Mouse (Mus musculus) right cerebral cortex, postnatal 4 days (tissue): ENCODE results near the gene Plpp3.
A peak's percentile ranks its signal among the peaks of the same experiment; 100 is the strongest.

ENCODE experiments used
- DNase-seq: peaks from one replicate; pipeline ENCODE4 v3.0.0-alpha.2; 2022

The Plpp3 gene

DNA sequence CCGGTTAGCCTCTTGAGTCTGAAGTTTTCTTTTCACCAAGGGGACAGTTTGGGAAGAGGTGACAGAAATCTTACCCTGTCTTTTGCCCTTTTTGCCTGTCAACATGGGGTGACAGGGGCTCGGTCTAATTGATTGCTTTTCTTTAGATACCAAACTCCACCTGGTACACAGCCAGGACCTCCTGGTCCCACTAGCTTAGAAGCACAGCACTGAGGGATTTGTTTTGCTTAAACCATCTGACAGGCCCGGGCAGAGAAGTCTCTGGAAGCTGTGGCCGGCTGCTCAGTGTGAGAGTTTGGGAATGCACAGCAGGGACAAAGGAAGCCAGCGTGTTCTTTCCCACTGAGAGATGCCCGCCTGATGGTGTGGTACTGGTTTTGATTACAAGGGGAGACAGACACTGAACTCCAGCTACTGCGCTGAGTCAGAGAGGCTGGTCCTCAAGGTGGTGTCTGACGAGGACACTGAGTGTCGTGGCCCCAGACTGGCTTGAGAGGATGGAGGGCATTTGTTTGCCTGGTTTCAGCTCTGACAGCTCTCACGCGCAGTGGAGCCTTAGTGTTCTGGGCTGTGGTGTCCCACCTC is 64.2 kb downstream of the Plpp3 start:
- no peak for DNase-seq

DNA sequence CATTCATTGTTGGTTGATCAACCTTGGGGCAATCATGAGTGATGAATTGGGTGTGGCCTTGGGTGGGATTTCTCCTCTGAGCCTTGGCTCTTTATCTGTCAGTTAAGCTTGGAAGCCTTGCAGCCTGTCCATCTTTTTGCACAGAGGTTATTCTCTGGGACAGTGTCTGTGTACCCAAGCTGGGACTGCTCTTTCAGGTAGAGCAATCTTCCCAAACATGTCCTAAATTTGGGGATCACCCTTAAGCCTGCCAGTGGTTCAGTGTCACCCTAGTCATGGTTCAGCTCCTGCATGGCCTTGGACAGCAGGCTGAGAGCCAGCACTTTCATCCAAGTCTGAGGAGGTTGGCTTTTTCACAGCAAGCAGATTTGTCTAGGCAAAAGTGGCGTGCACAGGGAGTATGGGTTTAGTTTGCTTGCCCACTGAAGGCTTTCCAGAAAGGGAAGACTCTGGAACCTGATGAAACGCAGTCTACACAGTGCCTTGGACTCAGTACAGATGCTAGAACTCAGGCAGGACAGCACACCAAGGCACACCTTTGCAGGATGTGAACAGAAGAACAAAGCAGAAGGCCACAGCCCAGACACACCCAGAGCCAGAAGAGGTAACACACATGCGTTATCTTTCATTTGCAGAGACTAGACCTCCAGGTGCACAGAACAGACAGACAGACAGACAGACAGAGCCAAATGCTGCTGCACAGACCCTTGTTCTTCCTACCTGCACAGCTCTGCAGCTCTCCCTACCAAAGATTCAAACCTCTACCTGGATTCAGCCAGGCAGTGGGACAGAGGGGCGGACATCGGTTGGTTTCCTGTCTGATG is 66.2 kb downstream of the Plpp3 start:
- DNase-seq = no peak

DNA sequence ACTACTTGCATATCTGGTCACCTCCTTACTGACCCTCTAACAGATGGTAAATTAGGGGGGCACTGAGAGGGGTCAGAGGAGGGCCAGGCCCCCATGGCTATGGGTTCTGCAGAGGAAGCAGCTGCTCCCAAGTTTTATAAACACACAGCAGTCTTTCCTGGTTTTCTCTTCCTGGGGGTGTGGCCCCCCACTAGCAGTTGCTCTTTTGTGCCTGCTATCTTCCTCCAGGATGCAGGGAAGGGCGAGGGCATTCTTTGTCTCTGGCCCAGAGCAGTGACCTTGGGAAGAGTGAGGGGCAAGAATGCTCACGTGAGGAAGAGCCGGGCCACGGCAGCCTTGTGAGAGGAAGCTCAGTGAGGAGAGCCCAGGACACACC is 66.8 kb downstream of the Plpp3 start:
- DNase-seq = no peak

DNA sequence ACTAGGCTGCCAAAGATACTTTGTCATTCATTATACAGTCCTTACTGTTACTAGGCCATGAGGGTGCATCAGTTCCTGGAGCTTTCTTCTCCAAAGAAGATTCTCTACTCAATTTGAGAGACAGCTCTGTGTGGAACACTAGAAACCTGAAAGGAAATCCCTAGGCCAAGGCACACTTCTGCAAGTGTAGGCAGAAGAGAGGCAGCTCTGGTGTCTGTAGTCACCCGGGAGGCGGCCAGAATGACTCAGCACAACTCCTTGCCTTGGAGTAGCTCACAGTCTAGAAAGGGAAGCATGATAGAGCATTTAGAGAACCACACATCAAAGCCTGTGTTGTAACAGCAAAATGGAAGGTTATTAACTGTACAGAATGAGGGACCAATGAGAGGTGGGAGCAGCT is 68.4 kb downstream of the Plpp3 start:
- no peak for DNase-seq

DNA sequence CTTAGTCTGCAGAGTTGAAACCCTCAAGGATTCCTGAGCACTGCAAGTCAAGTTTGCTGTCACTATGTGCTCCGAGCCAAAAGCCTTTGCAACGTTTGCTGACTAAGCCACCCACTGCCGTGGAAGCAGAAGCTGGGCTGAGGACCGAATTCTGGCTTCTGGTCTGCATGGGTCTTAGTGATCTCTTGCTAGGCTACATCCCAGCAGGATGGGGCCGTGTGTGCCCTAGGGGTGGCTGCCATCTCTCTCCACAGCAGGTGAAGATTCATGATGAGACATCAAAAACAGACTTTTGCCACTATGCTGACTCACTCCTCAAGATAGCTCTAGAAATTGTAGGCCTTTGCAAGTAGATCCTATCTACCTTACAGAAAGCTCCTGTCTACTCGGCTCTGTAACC is 69.2 kb downstream of the Plpp3 start:
- DNase-seq = no peak

DNA sequence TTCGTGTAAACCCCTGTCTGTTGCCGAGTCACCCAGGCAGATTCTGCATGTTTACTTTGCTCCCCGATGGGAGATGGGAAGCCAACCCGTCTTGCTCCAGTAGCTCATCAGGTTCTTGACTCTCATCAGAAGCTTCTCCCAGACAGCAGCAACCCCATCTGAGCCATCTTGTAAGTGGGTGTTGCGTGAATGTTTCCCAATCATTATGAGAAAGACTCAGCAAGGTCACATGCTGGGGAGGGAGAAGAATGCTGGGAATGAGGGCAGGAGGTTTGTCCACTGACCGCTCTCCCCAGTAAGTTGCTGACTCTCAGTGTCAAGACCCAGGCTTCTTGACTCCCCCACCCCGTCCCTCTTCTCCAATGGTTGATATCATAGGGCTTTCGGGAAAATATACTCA is 73.0 kb downstream of the Plpp3 start:
- DNase-seq = no peak

DNA sequence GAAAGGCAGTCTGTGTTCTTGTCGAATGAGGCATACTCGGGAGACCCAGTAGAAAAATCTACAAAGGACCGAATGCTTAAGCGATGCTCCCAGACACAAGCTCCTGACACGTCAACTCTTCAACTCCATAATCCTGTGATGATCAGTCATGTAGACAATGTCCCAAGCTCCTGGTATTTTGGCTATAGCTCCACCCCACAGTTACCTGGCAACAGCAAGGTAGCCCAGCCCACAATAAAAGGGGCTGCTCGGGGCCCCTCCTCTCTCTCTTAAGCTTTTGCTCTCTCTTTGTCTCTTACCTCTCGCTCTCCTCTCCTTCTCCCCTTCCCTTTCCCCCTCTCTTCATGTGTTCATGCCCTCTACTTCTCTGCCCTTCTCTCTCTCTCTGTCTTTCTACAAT is 83.1 kb downstream of the Plpp3 start:
- DNase-seq = no peak

DNA sequence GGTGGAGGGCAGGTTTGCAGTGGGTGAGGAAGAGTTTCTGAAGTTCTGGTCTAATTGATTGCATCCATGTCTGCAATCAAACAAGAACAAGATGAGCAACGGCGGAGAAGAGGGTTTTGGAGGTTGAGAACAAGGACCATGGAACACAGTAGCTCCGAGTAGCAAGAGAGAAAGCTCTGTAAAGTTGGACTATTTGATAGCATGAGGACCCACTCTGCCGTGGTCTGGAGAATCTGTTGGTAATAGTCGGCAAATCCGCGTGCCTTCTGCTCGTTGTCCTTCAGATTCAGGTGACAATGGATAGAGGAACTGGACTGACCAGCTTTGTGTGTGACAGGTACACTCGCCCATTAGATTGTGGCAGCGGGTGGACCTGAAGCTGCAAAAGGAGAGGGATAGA is 87.8 kb downstream of the Plpp3 start:
- no peak for DNase-seq

DNA sequence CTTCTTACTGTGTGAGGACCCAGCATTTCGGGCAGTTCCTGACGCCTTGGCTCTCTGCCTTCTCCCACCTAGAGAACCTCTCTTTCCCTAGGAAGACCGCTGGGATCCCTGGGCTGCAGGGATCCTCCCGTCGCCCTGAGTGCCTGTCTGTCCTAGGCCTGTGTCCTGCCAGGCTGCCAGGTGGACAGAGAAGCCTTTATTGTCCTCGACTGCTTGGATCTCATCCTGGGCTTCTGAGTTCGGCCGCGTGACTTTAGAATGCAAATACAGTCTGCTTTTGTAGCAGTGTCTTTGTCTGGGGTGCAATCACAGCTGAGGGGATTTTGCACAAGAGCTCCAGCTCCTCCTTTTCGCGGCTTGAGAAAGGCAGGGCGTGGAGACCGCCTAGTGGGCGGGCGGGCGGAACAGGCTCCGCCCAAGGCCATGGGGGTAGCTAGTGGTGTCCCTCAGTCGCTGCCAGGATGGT is 88.4 kb downstream of the Plpp3 start:
- peak; percentile 54 for DNase-seq

DNA sequence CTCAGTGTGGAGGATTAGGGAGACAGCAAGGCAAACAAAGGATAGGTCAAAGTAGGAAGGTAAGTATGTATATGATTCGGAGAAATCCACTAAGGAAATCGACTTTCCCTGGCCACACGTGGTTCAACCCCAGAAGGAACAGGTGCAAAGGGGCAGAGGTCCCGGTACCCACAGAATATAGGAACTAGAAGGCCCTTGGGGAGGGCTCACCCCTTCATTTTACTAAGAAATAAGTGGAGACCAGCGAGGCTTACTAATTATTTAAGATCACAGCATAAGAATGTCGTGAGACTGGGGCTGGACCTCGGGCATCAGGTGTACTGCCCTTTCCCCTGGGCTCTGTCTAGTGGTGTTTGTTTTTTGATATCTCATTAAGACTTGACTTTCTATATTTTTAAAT is 89.2 kb downstream of the Plpp3 start:
- no peak for DNase-seq

DNA sequence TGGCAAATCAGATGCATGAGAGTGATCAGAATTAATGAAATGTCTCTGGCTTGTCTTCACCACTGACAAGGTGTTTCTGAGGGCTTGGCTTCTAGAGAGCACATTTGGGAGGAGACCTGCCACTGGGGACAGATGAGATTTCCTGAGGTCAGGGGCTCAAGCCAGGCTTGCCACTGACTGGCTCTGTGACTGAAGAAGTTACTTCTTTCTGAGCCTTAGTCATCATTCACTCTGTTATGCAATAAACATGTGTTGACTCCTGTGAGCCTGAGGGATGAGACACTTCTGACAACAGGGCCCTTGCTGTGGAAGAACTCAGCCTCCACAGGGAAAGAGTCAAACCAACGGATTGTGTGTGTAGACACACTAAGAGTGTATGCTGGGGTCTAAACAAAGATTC is 91.0 kb downstream of the Plpp3 start:
- DNase-seq = no peak

DNA sequence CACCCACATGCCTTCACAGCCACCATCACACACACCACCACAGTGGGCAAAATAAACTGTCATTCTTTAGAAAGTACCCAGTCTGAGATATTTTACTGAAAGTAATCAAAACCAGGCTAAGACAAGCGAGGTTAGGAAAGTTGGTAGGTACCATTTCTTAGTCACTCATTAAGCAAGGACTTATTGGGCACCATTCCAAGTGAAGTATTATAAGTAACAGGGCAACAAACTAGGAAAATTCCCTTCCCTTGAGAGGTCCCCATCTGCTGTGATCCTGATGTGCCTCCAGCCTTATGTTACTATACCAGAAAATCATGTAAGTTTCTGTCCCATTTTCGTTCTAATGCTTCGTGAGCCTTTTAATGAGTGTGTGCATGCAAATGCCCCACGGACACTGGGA is 92.1 kb downstream of the Plpp3 start:
- DNase-seq = no peak

DNA sequence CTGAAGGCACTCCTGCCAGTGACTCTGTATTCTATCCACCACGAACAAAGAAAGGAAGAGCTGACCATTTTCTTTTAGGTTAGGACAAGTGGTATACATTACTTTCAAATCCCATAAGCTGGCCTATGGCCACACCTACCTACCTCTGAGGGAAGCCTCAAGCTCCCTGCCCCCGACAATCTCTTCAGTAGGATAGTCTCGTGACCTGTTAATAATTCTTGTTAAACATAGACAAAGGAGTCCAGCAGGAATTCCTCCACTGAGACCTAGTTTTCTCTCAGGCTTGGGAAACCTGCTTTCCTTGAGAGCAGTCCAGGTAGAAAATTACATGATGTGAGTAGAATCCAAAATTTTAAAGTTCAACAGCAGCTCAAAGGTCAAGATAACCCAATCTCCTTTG is 93.8 kb downstream of the Plpp3 start:
- no peak for DNase-seq

DNA sequence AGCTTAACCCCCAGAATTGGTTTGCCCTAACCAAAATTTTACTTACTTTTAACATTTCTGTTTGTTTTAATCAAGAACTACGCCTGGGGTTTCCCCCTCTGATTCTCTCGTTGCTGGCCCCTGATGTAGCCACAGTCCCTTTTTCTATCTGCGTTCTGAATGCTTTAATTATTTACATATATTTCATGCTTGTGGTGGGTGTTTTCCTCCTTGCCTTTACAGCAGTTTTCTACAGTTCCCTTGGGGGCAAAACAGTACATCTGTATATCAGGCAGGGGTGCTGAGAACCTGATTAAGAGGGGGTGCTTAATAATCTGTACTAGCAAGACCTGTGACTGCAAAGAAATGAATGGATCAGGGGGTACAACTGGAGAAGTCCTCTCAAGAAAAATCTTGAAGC is 94.9 kb downstream of the Plpp3 start:
- no peak for DNase-seq

DNA sequence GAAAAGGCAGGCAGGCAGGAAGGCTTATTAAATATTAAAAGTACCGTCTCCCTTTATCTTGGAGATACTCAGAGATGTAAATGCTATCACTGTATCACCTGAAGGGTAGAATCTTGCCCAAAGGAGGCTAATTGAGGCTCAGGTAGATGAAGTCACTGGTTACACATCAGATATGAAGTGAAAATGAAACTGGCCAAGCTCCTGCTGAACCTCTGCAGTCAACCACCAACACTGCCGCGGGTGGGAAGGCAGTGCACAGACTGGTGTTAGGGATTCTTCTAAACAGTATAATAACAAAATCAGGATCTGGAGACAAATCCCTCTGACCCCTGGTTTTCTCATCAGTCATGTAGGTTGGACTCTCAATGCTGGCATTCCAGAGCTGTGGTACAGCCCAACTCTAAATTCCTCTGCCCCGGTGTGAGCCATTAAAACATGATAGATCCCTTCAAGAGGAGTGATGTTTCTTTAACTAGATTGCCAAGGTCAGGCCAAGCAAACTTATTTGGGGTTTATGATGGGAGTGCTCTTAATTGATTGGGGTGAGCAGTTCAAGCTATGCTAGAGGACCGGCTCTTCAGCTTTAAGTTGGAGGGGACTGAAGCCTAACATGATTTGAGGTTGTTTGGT is 95.5 kb downstream of the Plpp3 start:
- no peak for DNase-seq

DNA sequence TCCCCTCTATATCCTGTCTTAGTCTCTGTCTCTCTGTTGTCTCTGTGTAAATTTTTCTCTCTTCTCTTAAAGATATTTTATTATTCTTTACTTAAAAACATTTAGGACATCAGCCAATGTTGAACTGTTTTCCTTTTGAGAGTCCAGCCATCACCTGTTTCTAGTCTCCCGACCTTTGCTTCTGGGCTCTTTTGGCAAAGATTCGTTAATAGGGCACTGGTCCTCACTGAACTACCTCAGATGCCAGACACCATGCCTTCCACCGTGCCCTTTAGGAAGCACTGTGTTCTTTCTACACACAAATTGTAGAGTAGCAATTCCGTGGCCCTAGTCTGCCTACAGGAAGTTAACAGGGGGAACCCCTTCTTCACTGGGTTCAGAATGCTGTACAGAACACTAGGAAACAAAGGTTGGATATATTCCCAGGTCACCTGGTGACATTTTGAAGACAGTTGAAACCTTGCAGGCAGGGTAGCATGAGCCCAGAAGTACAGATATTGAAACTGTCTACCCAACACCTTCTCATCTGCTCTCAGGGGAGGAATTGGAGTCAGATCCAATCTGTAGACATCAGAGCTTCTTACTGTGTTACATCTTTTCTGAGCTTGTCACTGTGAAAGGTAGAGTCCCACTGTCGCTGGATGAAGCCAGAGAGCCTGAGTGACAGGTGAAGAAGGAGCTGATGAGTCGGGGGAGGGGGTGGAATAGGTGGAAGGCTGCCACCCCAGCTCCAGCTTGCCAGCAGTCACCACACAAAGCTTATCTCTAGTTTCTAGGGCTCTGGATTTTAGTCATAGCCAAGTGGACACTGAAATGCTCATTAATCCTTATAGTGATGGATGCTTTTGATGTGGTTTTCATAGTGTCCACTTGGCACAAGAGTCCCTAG is 96.5 kb downstream of the Plpp3 start:
- no peak for DNase-seq

DNA sequence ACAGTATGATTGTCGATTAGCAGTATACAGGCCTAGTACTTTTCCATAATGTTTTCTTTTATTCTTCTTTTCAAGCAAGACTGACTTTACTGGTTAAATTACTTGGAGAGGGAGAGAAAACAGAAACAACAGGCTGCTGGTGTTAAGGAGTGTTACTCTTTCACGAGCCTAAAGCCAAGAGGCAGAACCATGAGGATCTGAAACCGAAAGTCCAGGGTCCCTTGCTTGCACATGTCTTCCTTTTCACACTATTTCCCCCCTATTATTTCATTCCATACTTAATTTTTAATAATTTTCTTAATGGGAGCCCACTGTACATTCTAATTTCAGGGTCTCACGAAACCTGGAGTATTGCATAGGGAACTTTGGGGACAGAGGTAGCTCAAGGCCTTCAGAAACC is 97.2 kb downstream of the Plpp3 start:
- no peak for DNase-seq

DNA sequence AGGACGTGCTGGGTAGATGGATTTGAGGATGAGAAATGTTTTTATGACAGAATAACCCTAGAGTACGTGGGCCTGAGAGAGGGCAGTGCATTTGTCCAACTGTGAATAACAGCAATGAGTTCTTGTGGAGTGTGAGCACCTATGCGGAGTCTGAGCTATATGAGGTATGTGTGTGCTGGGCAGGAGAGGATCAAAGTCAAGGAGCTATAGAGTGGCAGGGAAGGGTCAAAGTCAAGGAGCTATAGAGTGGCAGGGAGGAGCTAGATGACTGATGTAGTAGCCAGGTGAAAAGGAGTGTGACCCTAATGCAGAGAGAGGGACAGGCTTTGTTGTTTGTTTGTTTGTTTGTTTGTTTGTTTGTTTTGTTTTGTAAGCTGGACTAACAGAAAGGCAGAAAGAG is 98.0 kb downstream of the Plpp3 start:
- DNase-seq = no peak

DNA sequence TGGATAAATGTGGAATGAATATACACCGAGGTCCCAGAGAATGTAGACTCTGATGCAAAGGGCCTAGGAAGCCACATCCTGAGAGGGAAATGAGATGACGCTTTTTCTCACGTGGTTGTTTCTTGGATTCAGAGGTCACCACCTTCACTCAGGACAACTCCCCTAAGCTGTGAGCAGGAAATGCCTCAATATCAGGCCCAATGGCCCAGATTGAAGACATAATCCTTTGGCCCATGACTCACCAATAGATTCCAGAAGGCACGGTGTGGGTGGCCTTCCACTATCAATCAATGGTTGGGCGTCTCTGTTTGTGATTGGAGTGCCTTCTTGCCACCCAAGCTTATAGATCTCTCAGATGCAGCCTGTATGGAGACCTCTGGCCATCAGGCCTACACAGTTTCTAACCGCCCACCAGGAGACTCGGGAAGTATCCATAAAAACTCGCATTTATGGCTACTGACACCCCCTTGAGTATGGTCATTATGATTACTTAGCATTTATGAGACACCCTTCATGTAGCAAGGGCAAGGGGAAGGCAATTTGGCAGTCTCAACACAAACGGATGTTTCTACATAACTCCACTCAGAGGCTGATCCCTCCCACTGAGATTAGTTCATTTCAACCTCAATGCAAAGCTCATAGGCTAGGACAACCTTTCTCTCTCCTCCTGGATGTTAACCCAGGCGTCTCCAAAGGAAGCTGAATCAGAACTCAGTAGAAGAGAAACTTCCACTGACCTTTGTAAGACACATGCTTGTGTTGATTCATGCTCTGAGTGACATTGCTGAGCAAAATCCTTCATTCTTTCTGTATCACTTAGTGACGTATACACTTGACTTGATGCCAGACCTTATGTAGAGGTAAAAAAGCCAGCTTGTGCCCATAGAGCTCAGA is 100.8 kb downstream of the Plpp3 start:
- DNase-seq = no peak

DNA sequence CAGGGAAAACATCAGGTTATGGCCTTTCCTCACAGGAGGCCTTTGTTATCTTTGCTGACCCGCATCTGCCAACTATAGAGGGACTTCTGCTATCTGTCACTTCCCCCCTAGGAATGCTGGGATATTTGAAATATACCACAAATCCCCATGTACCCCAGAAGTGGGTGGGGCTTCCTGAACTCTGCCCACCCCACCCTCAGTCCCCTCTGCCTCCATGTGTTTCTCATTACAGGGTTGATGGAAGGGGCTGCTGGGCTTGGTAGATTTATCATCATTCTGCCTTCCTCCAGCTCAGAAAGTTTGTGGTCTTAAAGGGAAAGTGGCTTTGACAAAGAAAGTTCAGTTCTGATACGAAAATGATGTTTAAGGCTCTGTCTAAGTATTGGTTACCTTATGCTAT is 103.2 kb downstream of the Plpp3 start:
- DNase-seq = no peak

DNA sequence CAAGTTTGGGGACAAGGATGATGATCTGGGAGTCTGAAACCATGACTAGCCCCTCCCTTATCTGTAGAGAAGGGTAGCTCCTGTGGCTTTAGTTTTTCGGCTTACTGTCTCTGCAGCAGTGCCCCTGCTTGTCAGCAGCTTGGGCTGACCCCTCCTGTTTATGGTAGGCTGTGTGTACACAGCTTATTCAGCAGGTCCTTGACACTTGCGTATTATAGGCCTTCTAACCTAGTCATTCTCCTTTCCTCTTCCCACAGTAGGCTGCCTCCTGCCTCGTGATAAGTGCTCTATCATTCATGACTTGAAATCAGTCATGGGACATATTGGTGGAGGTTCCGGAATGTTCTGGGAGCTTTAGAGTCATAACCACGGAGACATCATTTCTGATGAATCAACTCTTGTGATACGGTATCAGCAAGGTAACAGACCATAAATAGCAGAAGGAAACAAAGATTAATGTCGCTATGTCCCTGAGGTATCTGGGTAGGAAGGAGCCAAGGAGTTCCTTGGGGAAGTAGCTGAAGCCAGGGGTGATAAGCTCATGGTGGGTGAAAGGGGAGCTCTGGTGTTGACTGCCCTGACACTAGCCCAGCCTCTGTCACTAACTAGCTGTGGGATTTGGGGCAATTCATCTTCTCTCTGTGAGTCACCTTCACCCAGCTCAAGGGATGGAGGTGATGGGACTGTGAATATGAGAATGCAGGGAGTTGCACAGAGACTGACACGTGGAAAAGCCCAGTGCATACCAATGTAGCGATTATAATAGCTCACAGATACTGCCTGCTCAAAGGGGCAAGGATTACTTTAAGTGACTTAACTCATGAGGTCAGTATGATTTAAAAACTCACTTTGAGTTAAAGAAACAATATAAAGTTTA is 104.0 kb downstream of the Plpp3 start:
- DNase-seq = no peak
